Mouse (Mus musculus) ES-Bruce4 (cell line): ENCODE measurements at regions not wholly inside any gene's neighbourhood (a gene's known extent, or its start where the extent isn't known, plus 50 kb on each side); places are given as distances from the start of the nearest gene placed in this dataset.

Experiments used
- H3K27ac ChIP-seq: 2 replicates; pipeline ENCODE4 v1.5.1; 2012; ENCODE audit warnings: low read length, inconsistent platforms; ENCODE audit not compliant: insufficient read depth
- H3K27me3 ChIP-seq: 2 replicates; pipeline ENCODE4 v1.6.1; 2012; ENCODE audit warnings: mild to moderate bottlenecking, low read length, inconsistent platforms; ENCODE audit not compliant: control insufficient read depth, poor library complexity, insufficient read depth, severe bottlenecking
- H3K36me3 ChIP-seq: 2 replicates; pipeline ENCODE4 v1.6.1; 2012; ENCODE audit warnings: inconsistent platforms, mild to moderate bottlenecking, low read length, moderate library complexity; ENCODE audit not compliant: control insufficient read depth, poor library complexity, insufficient read depth, severe bottlenecking
- H3K4me1 ChIP-seq: one replicate; pipeline ENCODE4 v1.8.1; 2011; ENCODE audit warnings: low read length; ENCODE audit not compliant: control insufficient read depth, insufficient read depth
- H3K4me3 ChIP-seq: 2 replicates; pipeline ENCODE4 v1.5.1; 2011; ENCODE audit warnings: low read depth, mild to moderate bottlenecking, low read length
- H3K9ac ChIP-seq: 2 replicates; pipeline ENCODE4 v1.6.1; 2012; ENCODE audit warnings: low read depth, mild to moderate bottlenecking, inconsistent platforms; ENCODE audit not compliant: poor library complexity, severe bottlenecking
- H3K9me3 ChIP-seq: replicated peaks from 2 replicates; pipeline ENCODE4 v1.6.1; 2012; ENCODE audit warnings: mild to moderate bottlenecking, low read length, inconsistent platforms; ENCODE audit not compliant: control insufficient read depth, poor library complexity, insufficient read depth, severe bottlenecking
- CTCF ChIP-seq: IDR thresholded peaks from one replicate; pipeline ENCODE4 v1.8.1; 2011; ENCODE audit warnings: low read depth, low read length
- EP300 ChIP-seq: IDR thresholded peaks from 2 replicates; pipeline ENCODE4 v1.6.1; 2011; ENCODE audit warnings: low read depth, low read length; ENCODE audit not compliant: insufficient read depth
- POLR2A ChIP-seq: IDR thresholded peaks from one replicate; pipeline ENCODE4 v1.8.1; 2011; ENCODE audit warnings: low read length; ENCODE audit not compliant: insufficient read depth

GRCm38 (mm10) chr17:51649213-51649815 lies 183.8 kb downstream of the Satb1 start:
- Histone ChIP-seq H3K27me3 (no peaks in the 10 kb centered on the region), H3K9ac (no peak overlapping the region), H3K4me3 (no peak overlapping the region), H3K9me3 (no peaks in the 10 kb centered on the region), H3K27ac (no peak overlapping the region), H3K36me3 (no peaks in the 10 kb centered on the region), H3K4me1 (no peaks in the 10 kb centered on the region)
- TF ChIP-seq EP300 (no peak), CTCF (no peak), POLR2A (no peak)

- H3K4me3 ChIP-seq, result no peak overlapping the region
- H3K9me3 ChIP-seq, result no peaks in the 10 kb centered on the region
- H3K9ac ChIP-seq, result no peak overlapping the region
- no peaks in the 10 kb centered on the region for H3K36me3 ChIP-seq
- H3K27ac ChIP-seq, result no peak overlapping the region
- no peaks in the 10 kb centered on the region for H3K4me1 ChIP-seq
- TF ChIP-seq EP300 (no peak), POLR2A (no peak), CTCF (no peak)
- no peaks in the 10 kb centered on the region for H3K27me3 ChIP-seq
Observed at GRCm38 (mm10) chr17:51646416-51646815, 186.7 kb downstream of the Satb1 start.

DNA sequence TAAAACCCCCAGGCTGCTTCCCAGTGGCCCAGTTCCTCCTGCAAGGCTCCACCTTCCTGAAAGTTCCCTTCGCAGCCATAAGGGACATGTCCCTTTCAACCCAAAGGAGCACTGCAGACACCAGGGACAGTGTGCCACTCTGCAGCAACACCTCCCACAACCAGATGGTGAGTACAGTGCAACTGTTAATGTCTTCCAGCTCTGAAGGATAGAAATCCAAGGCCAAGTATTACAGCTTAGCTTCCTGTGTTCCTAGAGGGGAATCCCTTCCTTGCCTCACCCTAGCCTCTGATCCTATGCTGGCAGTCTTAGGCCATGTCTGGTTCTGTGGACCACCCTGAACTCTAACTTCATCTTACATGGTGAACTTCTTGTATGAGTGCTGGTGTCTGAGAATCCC lies 187.2 kb downstream of the Satb1 start:
- H3K27me3 ChIP-seq, result no peaks in the 10 kb centered on the region
- H3K4me1 ChIP-seq, result no peaks in the 10 kb centered on the region
- H3K9ac ChIP-seq, result no peak overlapping the region
- H3K27ac ChIP-seq, result no peak overlapping the region
- no peaks in the 10 kb centered on the region for H3K9me3 ChIP-seq
- no peaks in the 10 kb centered on the region for H3K36me3 ChIP-seq
- no peak for TF ChIP-seq POLR2A
- TF ChIP-seq EP300, result no peak
- TF ChIP-seq CTCF, result no peak
- H3K4me3 ChIP-seq, result no peak overlapping the region

DNA sequence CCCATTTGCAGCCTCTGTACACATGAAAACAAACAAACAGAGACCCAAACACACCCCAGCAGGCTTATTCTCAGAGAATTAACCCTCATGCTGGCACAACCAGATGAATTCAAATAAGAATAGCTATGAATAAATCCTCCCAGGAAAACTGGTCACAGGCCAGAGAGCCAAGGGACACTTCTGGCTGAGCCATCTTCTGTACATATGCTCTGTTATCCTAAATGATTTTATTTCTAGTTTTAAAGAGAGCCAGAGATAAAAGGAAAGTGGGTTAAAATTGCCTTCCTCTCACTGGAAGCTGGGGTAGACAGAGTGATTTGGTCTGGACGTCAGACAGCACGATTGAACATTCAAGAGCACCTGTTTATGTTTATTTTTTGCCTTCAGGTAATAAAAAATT lies 190.4 kb downstream of the Satb1 start:
- Histone ChIP-seq H3K27me3 (no peaks in the 10 kb centered on the region), H3K4me3 (no peak overlapping the region), H3K27ac (no peak overlapping the region), H3K36me3 (no peaks in the 10 kb centered on the region), H3K9me3 (no peaks in the 10 kb centered on the region), H3K4me1 (no peaks in the 10 kb centered on the region), H3K9ac (no peak overlapping the region)
- TF ChIP-seq POLR2A, result no peak
- TF ChIP-seq EP300, result no peak
- TF ChIP-seq CTCF, result no peak

- Histone ChIP-seq H3K27me3 (no peaks in the 10 kb centered on the region; the same call in 1 of the 2 replicates), H3K9ac (no peak overlapping the region), H3K36me3 (no peaks in the 10 kb centered on the region), H3K9me3 (no peaks in the 10 kb centered on the region), H3K4me1 (no peaks in the 10 kb centered on the region), H3K27ac (no peak overlapping the region), H3K4me3 (no peak overlapping the region)
- TF ChIP-seq CTCF (no peak), EP300 (no peak), POLR2A (no peak)
Observed at GRCm38 (mm10) chr17:51635913-51636312, 197.2 kb downstream of the Satb1 start.

DNA sequence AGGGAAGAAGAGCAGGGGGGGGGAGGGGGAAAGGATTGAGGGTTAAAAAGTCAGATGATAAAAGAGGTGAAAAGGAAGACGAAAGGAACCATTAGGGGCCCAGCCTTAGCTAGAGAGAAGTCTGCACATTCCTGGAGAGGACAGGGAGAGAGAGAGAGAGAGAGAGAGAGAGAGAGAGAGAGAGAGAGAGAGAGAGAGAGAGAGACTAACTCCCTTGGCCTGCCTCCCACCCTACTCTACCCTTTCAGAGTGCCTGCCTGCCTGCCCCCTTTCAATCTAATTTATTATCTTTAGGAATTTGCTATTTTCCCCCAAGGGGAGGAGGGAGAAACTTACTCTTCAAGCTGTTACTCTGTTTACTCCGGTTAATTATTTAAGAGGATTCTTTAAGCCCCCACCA lies 201.5 kb downstream of the Satb1 start:
- Histone ChIP-seq H3K27ac (no peak overlapping the region), H3K9ac (no peak overlapping the region), H3K4me1 (no peaks in the 10 kb centered on the region), H3K9me3 (no peaks in the 10 kb centered on the region), H3K27me3 (no peaks in the 10 kb centered on the region; the same call in 1 of the 2 replicates), H3K4me3 (no peak overlapping the region), H3K36me3 (no peaks in the 10 kb centered on the region)
- TF ChIP-seq CTCF, result no peak
- TF ChIP-seq EP300, result no peak
- TF ChIP-seq POLR2A, result no peak
